In the genomic region with DNA sequence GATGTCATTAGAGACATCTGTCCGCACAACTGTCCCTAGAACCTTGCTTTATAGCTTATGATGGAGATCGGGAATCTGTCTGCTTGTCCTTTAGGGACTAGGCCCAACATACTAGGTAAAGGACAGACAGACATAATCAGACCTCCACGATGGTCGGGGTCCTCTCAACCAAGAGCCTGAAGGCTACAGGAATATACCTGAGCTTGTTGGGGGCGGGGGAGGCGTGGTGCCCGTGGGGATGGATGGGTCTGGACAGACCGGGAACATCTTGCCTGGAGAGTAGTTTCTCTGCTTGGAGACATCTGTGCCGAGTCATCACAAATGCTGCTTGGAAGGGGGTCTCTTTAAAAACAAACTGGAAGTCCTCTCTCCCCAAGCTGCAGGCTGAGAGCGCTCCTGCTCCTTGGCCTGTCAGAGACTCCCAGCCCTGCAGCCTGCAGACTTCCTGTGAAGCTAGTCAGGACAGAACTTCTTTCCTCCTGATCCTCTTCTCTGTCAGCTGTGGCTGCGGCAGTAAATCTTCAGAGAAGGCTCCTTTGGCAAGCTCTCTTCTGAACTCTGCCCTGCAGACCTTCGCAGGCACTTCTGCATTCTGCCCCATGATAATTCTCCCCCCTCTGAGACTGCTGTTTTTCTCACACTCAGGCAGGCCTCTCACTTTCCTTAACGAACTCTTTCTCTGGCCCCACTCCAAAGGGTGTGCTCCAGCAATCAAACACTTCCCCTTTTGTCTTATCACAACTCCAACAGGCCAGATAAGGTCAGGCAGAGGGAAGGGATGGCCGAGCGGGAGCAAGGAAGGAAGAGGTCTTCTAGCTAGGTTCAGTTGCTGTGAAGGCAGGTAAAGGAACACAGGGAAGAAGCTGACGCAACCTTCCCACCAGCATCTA, we compare ENCODE assay signal across 8 mouse cellular contexts.
DNase-seq lines count a peak whose midpoint lies in the region; ATAC-seq and TF ChIP-seq lines count a peak whose summit lies in the region.

No protein-coding gene starts in this region.

- peak; percentile 56; the same call in 1 of the 2 replicates for ATAC-seq in limb, embryonic 12.5 days (ENCODE audit: insufficient number of reproducible peaks, insufficient read depth, low FRiP score, low TSS enrichment, low read depth)

- no peak overlapping the region for H3K4me3 ChIP-seq in limb, embryonic 12.5 days (replicated peaks)
- no peak overlapping the region for H3K4me3 ChIP-seq in limb, embryonic 10.5 days
- H3K4me3 ChIP-seq in myocyte, result no peak overlapping the region

- H3K4me1 ChIP-seq in limb, embryonic 12.5 days (replicated peaks), result peaks cover 11% of the 10 kb centered on the region
- H3K4me1 ChIP-seq in limb, embryonic 10.5 days, result peaks cover 6% of the 10 kb centered on the region

- no peaks in the 10 kb centered on the region for H3K79me2 ChIP-seq in myocyte (ENCODE audit: control insufficient read depth, insufficient read depth)

- no peaks in the 10 kb centered on the region for H3K27me3 ChIP-seq in limb, embryonic 12.5 days
- no peaks in the 10 kb centered on the region for H3K27me3 ChIP-seq in limb, embryonic 10.5 days (ENCODE audit: low read depth, poor library complexity, severe bottlenecking)
- no peaks in the 10 kb centered on the region for H3K27me3 ChIP-seq in myocyte (ENCODE audit: control insufficient read depth, insufficient read depth, insufficient read length)

- no peaks in the 10 kb centered on the region for H3K9me3 ChIP-seq in limb, embryonic 12.5 days
- no peaks in the 10 kb centered on the region for H3K9me3 ChIP-seq in limb, embryonic 10.5 days (replicated peaks)

- H3K4me2 ChIP-seq in limb, embryonic 12.5 days, result 0 out of 2 replicates have a peak overlapping the region, but pooled peaks have one; percentile 6
- H3K4me2 ChIP-seq in myocyte (ENCODE audit: low read depth), result peak overlapping the region; percentile 12

- intact Hi-C loops in heart, postnatal 10 days (cut with DNase I), result no loop called here

- H3K27ac ChIP-seq in limb, embryonic 12.5 days, result peak overlapping the region; percentile 78
- H3K27ac ChIP-seq in limb, embryonic 10.5 days, result no peak overlapping the region

- DNase-seq in limb, embryonic 10.5 days (ENCODE audit: low spot score), result no peak
- peak; percentile 38 for DNase-seq in embryo, embryonic 10 days (ENCODE audit: low spot score)
- DNase-seq in heart, postnatal 10 days, result peak; percentile 71 to 75
- DNase-seq in liver, result peak; percentile 32
- DNase-seq in c-Kit-positive CD71-positive TER-119-positive erythroid progenitor cells, embryonic 14.5 days (ENCODE audit: low spot score), result no peak
- no peak for DNase-seq in layer of hippocampus, postnatal 25 days (ENCODE audit: extremely low spot score in 1 of 2, low spot score in 1 of 2)

- H3ac ChIP-seq in myocyte (ENCODE audit: control insufficient read depth, insufficient read length), result no peak overlapping the region

- no peaks in the 10 kb centered on the region for H3K36me3 ChIP-seq in limb, embryonic 12.5 days
- H3K36me3 ChIP-seq in limb, embryonic 10.5 days, result no peaks in the 10 kb centered on the region
- no peaks in the 10 kb centered on the region for H3K36me3 ChIP-seq in myocyte (ENCODE audit: control insufficient read depth, insufficient read depth)

- 48% methylated on average over 16 of the region's 16 CpGs for WGBS in limb, embryonic 12.5 days
- WGBS in limb, embryonic 10.5 days, result 48% methylated on average over 16 of the region's 16 CpGs

- no peak overlapping the region for H3K9ac ChIP-seq in limb, embryonic 12.5 days (replicated peaks)

- no peak for TF ChIP-seq POLR2A in myocyte (IDR thresholded peaks at IDR 0.05; ENCODE audit: insufficient read length, low read depth)

TF ChIP-seq in myocyte, 11 proteins besides CTCF, POLR2A, EP300 and RAD21:
- TF ChIP-seq CEBPB (IDR thresholded peaks at IDR 0.05; ENCODE audit: insufficient read depth, poor library complexity, severe bottlenecking) (no peak), REST (IDR thresholded peaks at IDR 0.05; ENCODE audit: insufficient read depth, insufficient read length) (no peak), MYOD1 (IDR thresholded peaks at IDR 0.05; ENCODE audit: control insufficient read depth in 1 of 3, insufficient read length in 2 of 3, low read depth in 2 of 3) (no peak), POLR2AphosphoS2 (IDR thresholded peaks at IDR 0.05; ENCODE audit: insufficient read length, low read depth) (no peak), TCF12 (IDR thresholded peaks at IDR 0.05; ENCODE audit: insufficient read depth, poor library complexity, severe bottlenecking) (no peak), TCF3 (IDR thresholded peaks at IDR 0.05; ENCODE audit: insufficient read length, low read depth) (no peak)

Comparison
In these comparisons a context has a peak if more than half of its experiments do, and no peak if none do; other contexts are left out.
1. DNase-seq: peak in embryo, embryonic 10 days (single experiment), heart, postnatal 10 days (2 of 2) and liver (single experiment); none in limb, embryonic 10.5 days (single experiment), c-Kit-positive CD71-positive TER-119-positive erythroid progenitor cells, embryonic 14.5 days (single experiment) and layer of hippocampus, postnatal 25 days (0 of 2).